Mouse (Mus musculus): ENCODE results near the gene Syngr4. TPM values are rescaled to one million over a fixed set of nuclear protein-coding genes. Genes with fewer than 3 reads are reported as not detected.

Gene Syngr4
- polyA plus RNA-seq, 1 experiment, result 0.23 TPM

- Histone ChIP-seq H3K27me3 (ENCODE audit: control insufficient read depth, insufficient read depth, insufficient read length) (no peaks in the 10 kb centered on the region), H3K36me3 (ENCODE audit: control insufficient read depth, insufficient read depth) (no peaks in the 10 kb centered on the region), H3K4me2 (ENCODE audit: low read depth) (no peak overlapping the region), H3K79me2 (ENCODE audit: control insufficient read depth, insufficient read depth) (no peaks in the 10 kb centered on the region), H3ac (ENCODE audit: control insufficient read depth, insufficient read length) (no peak overlapping the region), H3K4me3 (no peak overlapping the region)
- TF ChIP-seq TCF3 (IDR thresholded peaks at IDR 0.05; ENCODE audit: insufficient read length, low read depth) (no peak), TCF12 (IDR thresholded peaks at IDR 0.05; ENCODE audit: insufficient read depth, poor library complexity, severe bottlenecking) (no peak), MYOD1 (IDR thresholded peaks at IDR 0.05; ENCODE audit: control insufficient read depth in 1 of 3, insufficient read length in 2 of 3, low read depth in 2 of 3) (peak in 1 of 3 experiments; percentile 10), CEBPB (IDR thresholded peaks at IDR 0.05; ENCODE audit: insufficient read depth, poor library complexity, severe bottlenecking) (no peak), MYOG (IDR thresholded peaks at IDR 0.05; ENCODE audit: control insufficient read depth in 1 of 3, insufficient read depth in 1 of 3, insufficient read length in 2 of 3, low read depth in 2 of 3) (peak in 1 of 3 experiments; percentile 8), REST (IDR thresholded peaks at IDR 0.05; ENCODE audit: insufficient read depth, insufficient read length) (no peak), SRF (IDR thresholded peaks at IDR 0.05; ENCODE audit: control insufficient read depth, insufficient read length, low read depth) (no peak)
Measured at GRCm38 (mm10) chr7:45848447-45849027, 48.0 kb downstream of the Syngr4 start.

GRCm38 (mm10) chr7:45842950-45843744 is 53.4 kb downstream of the Syngr4 start:
- Histone ChIP-seq H3K27me3 (ENCODE audit: control insufficient read depth, insufficient read depth, insufficient read length) (no peaks in the 10 kb centered on the region), H3K4me3 (no peak overlapping the region), H3K79me2 (ENCODE audit: control insufficient read depth, insufficient read depth) (no peaks in the 10 kb centered on the region), H3ac (ENCODE audit: control insufficient read depth, insufficient read length) (no peak overlapping the region), H3K36me3 (ENCODE audit: control insufficient read depth, insufficient read depth) (no peaks in the 10 kb centered on the region), H3K4me2 (ENCODE audit: low read depth) (no peak overlapping the region)
- no peak for TF ChIP-seq POLR2AphosphoS2 (IDR thresholded peaks at IDR 0.05; ENCODE audit: insufficient read length, low read depth)
- TF ChIP-seq CEBPB (IDR thresholded peaks at IDR 0.05; ENCODE audit: insufficient read depth, poor library complexity, severe bottlenecking), result no peak
- no peak for TF ChIP-seq E2F4 (IDR thresholded peaks at IDR 0.05; ENCODE audit: insufficient read depth)
- no peak for TF ChIP-seq MAX (IDR thresholded peaks at IDR 0.05; ENCODE audit: low read depth)
- TF ChIP-seq POLR2A (IDR thresholded peaks at IDR 0.05; ENCODE audit: insufficient read length, low read depth), result no peak
- TF ChIP-seq MYOG (IDR thresholded peaks at IDR 0.05; ENCODE audit: control insufficient read depth in 1 of 3, insufficient read depth in 1 of 3, insufficient read length in 2 of 3, low read depth in 2 of 3), result no peak
- TF ChIP-seq TCF12 (IDR thresholded peaks at IDR 0.05; ENCODE audit: insufficient read depth, poor library complexity, severe bottlenecking), result no peak
- TF ChIP-seq MYOD1 (IDR thresholded peaks at IDR 0.05; ENCODE audit: control insufficient read depth in 1 of 3, insufficient read length in 2 of 3, low read depth in 2 of 3), result no peak
- no peak for TF ChIP-seq REST (IDR thresholded peaks at IDR 0.05; ENCODE audit: insufficient read depth, insufficient read length)
- no peak for TF ChIP-seq TCF3 (IDR thresholded peaks at IDR 0.05; ENCODE audit: insufficient read length, low read depth)
- no peak for TF ChIP-seq SRF (IDR thresholded peaks at IDR 0.05; ENCODE audit: control insufficient read depth, insufficient read length, low read depth)
- TF ChIP-seq USF1 (IDR thresholded peaks at IDR 0.05; ENCODE audit: low read depth), result no peak

Other genes with a start within 250 kb of the Syngr4 start
- gene Fut2, start 230.3 kb downstream of the Syngr4 start, polyA plus RNA-seq (2012; fragmentation: generic; extraction: Trizol), result 0.41 TPM
- gene Ntn5, start 212.7 kb downstream of the Syngr4 start, polyA plus RNA-seq (2012; fragmentation: generic; extraction: Trizol), result 3.6 TPM
- gene Sec1, start 202.3 kb downstream of the Syngr4 start, polyA plus RNA-seq (2012; fragmentation: generic; extraction: Trizol), result 0.41 TPM
- gene Car11, start 196.9 kb downstream of the Syngr4 start, polyA plus RNA-seq (2012; fragmentation: generic; extraction: Trizol), result 3.6 TPM
- 26.2 TPM for gene Dbp, start 191.6 kb downstream of the Syngr4 start, polyA plus RNA-seq (2012; fragmentation: generic; extraction: Trizol)
- gene Rpl18, start 181.3 kb downstream of the Syngr4 start, polyA plus RNA-seq (2012; fragmentation: generic; extraction: Trizol), result 3,224 TPM
- 22.8 TPM for gene Sphk2, start 178.7 kb downstream of the Syngr4 start, polyA plus RNA-seq (2012; fragmentation: generic; extraction: Trizol)
- 0.18 TPM for gene Fam83e, start 175.5 kb downstream of the Syngr4 start, polyA plus RNA-seq (2012; fragmentation: generic; extraction: Trizol)
- gene Spaca4, start 170.9 kb downstream of the Syngr4 start, polyA plus RNA-seq (2012; fragmentation: generic; extraction: Trizol), result not detected
- gene Lmtk3, start 113.0 kb downstream of the Syngr4 start, polyA plus RNA-seq (2012; fragmentation: generic; extraction: Trizol), result 0.11 TPM
- 0.47 TPM for gene Sult2b1, start 112.0 kb downstream of the Syngr4 start, polyA plus RNA-seq (2012; fragmentation: generic; extraction: Trizol)
- gene Cyth2, start 82.1 kb downstream of the Syngr4 start, polyA plus RNA-seq (2012; fragmentation: generic; extraction: Trizol), result 145 TPM
- gene Kcnj14, start 71.9 kb downstream of the Syngr4 start, polyA plus RNA-seq (2012; fragmentation: generic; extraction: Trizol), result 0.05 TPM
- 36.2 TPM for gene Grwd1, start 65.8 kb downstream of the Syngr4 start, polyA plus RNA-seq (2012; fragmentation: generic; extraction: Trizol)
- gene Kdelr1, start 23.9 kb downstream of the Syngr4 start, polyA plus RNA-seq (2012; fragmentation: generic; extraction: Trizol), result 132 TPM
- gene Grin2d, start 18.3 kb downstream of the Syngr4 start, polyA plus RNA-seq (2012; fragmentation: generic; extraction: Trizol), result 0.65 TPM
- 26.9 TPM for gene Tmem143, start 227 bp upstream of the Syngr4 start, polyA plus RNA-seq (2012; fragmentation: generic; extraction: Trizol)
- gene Emp3, start 24.7 kb upstream of the Syngr4 start, polyA plus RNA-seq (2012; fragmentation: generic; extraction: Trizol), result 409 TPM
- 1.0 TPM for gene Ccdc114, start 27.4 kb upstream of the Syngr4 start, polyA plus RNA-seq (2012; fragmentation: generic; extraction: Trizol)
- gene Abcc6, start 133.6 kb upstream of the Syngr4 start, polyA plus RNA-seq (2012; fragmentation: generic; extraction: Trizol), result not detected
- gene Nomo1, start 137.0 kb upstream of the Syngr4 start, polyA plus RNA-seq (2012; fragmentation: generic; extraction: Trizol), result 79.2 TPM
- 0.46 TPM for gene Kcnj11, start 204.1 kb upstream of the Syngr4 start, polyA plus RNA-seq (2012; fragmentation: generic; extraction: Trizol)